Mouse (Mus musculus): ENCODE measurements around the gene Osbpl8. TPM values are rescaled to one million over a fixed set of nuclear protein-coding genes. Genes with fewer than 3 reads are reported as not detected.

The Osbpl8 gene
- polyA plus RNA-seq, 1 experiment from 2014 or later, result 9.6 TPM

DNA sequence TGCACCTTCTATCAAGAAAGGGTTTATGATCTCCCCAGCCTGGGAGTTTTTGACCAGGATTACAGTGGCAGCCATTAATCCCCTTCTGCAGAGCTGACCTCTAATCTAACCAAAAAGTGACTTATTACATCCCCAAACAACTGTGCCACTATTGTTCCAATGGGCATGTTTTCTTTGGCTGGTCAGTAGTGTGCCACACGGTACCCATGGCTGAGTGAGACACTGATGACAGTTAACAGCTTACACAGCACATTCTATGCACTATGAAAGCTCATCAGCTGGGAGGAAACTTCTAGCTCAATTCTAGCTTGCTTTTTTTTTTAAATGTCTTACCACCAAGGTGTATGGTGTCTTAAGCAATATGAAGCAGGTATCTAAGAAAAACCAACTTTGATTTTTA is 25.4 kb upstream of the Osbpl8 start:
- Histone ChIP-seq H3K36me3 (ENCODE audit: control insufficient read depth, insufficient read depth, low read length) (no peaks in the 10 kb centered on the region), H3K4me1 (ENCODE audit: control insufficient read depth, insufficient read depth, low read length) (0 out of 2 replicates have a peak, but pooled peaks cover 5% of the 10 kb centered on the region), H3K9ac (ENCODE audit: low read depth, low read length) (no peak overlapping the region), H3K27ac (ENCODE audit: low read depth, low read length) (no peak overlapping the region), H3K27me3 (ENCODE audit: control insufficient read depth, insufficient read depth, low read length) (no peaks in the 10 kb centered on the region), H3K4me2 (replicated peaks; ENCODE audit: low read depth, low read length) (no peak overlapping the region), H3K9me3 (ENCODE audit: control insufficient read depth, low read length) (no peaks in the 10 kb centered on the region), H3K4me3 (ENCODE audit: low read length) (no peak overlapping the region)
- 46% methylated on average over 1 of the region's 1 CpGs for WGBS
- ATAC-seq (ENCODE audit: low FRiP score, low TSS enrichment), result no peak

DNA sequence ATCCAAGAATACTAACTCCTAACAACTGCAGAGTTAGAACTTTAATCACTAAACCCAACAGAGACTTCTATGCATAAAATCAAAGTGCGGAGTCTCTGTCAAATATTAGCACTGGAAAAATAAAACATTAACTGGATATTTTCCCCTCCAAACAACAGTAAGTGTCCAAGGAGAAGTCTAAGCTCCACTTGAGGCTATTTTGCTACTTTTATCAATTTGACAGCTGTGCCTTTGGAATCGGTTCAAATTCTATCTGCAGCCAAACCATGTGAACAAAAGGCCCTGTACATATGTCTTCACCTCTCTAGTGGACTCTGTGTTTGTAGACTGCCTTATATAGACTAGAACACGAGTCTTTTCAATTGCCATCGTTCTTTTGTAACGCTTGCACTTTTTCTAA is 24.7 kb upstream of the Osbpl8 start:
- Histone ChIP-seq H3K9me3 (ENCODE audit: control insufficient read depth, low read length) (no peaks in the 10 kb centered on the region), H3K4me3 (ENCODE audit: low read length) (no peak overlapping the region), H3K36me3 (ENCODE audit: control insufficient read depth, insufficient read depth, low read length) (no peaks in the 10 kb centered on the region), H3K27ac (ENCODE audit: low read depth, low read length) (no peak overlapping the region), H3K4me1 (ENCODE audit: control insufficient read depth, insufficient read depth, low read length) (0 out of 2 replicates have a peak, but pooled peaks cover 5% of the 10 kb centered on the region), H3K27me3 (ENCODE audit: control insufficient read depth, insufficient read depth, low read length) (no peaks in the 10 kb centered on the region), H3K4me2 (replicated peaks; ENCODE audit: low read depth, low read length) (no peak overlapping the region), H3K9ac (ENCODE audit: low read depth, low read length) (no peak overlapping the region)
- 73% methylated on average over 5 of the region's 5 CpGs for WGBS
- ATAC-seq (ENCODE audit: low FRiP score, low TSS enrichment), result no peak

- Histone ChIP-seq H3K9me3 (ENCODE audit: control insufficient read depth, low read length) (no peaks in the 10 kb centered on the region), H3K36me3 (ENCODE audit: control insufficient read depth, insufficient read depth, low read length) (no peaks in the 10 kb centered on the region), H3K4me1 (ENCODE audit: control insufficient read depth, insufficient read depth, low read length) (0 out of 2 replicates have a peak, but pooled peaks cover 4% of the 10 kb centered on the region), H3K27me3 (ENCODE audit: control insufficient read depth, insufficient read depth, low read length) (no peaks in the 10 kb centered on the region), H3K9ac (ENCODE audit: low read depth, low read length) (no peak overlapping the region), H3K4me2 (replicated peaks; ENCODE audit: low read depth, low read length) (no peak overlapping the region), H3K27ac (ENCODE audit: low read depth, low read length) (no peak overlapping the region), H3K4me3 (ENCODE audit: low read length) (no peak overlapping the region)
- WGBS, result 80% methylated on average over 11 of the region's 11 CpGs
- no peak for ATAC-seq (ENCODE audit: low FRiP score, low TSS enrichment)
Measured at GRCm38 (mm10) chr10:111144371-111144959, 20.1 kb upstream of the Osbpl8 start.

DNA sequence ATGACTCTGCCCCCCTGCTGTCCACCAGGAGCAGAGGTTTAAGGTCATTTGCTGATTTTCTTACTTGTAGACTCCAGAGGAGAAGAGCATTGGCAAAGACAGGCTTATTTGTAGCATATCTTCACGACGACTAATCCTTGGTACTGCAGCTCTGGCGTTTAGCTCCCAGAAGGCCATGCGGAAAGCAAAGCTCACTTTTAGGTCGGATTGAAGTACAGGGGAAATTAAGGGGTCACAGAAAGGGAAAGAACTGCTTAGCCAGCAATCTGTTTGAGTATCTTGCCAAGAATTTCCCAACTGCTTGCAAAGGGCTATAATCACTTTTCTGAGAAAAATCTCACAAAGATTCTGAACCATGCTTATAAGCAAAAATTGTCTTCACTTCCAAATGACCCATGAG is 14.8 kb upstream of the Osbpl8 start:
- Histone ChIP-seq H3K27ac (ENCODE audit: low read depth, low read length) (no peak overlapping the region), H3K27me3 (ENCODE audit: control insufficient read depth, insufficient read depth, low read length) (no peaks in the 10 kb centered on the region), H3K4me1 (ENCODE audit: control insufficient read depth, insufficient read depth, low read length) (no peaks in the 10 kb centered on the region), H3K9me3 (ENCODE audit: control insufficient read depth, low read length) (no peaks in the 10 kb centered on the region), H3K36me3 (ENCODE audit: control insufficient read depth, insufficient read depth, low read length) (no peaks in the 10 kb centered on the region), H3K9ac (ENCODE audit: low read depth, low read length) (no peak overlapping the region), H3K4me2 (replicated peaks; ENCODE audit: low read depth, low read length) (no peak overlapping the region), H3K4me3 (ENCODE audit: low read length) (no peak overlapping the region)
- ATAC-seq (ENCODE audit: low FRiP score, low TSS enrichment), result no peak
- WGBS, result 61% methylated on average over 5 of the region's 5 CpGs

DNA sequence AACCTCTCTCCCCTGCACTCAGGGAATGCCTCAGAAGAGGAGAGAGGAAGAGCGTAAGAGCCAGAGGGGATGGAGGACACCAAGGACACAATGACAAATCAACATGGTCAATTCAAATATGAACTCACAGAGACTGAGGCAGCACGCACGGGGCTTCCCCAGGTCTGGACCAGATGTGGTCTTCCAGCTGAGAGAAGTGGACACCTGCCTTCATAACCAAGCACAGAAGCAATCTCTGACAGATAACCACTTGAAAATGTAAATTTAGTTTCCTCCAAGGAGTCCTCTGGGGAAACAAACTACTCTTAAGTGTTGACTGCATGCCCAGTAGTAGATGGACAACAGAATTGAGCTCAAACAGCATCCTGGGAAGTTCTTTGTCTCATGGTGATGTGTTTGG is 9.5 kb upstream of the Osbpl8 start:
- WGBS, result 90% methylated on average over 3 of the region's 3 CpGs
- Histone ChIP-seq H3K36me3 (ENCODE audit: control insufficient read depth, insufficient read depth, low read length) (no peaks in the 10 kb centered on the region), H3K4me2 (replicated peaks; ENCODE audit: low read depth, low read length) (no peak overlapping the region), H3K4me3 (ENCODE audit: low read length) (no peak overlapping the region), H3K4me1 (ENCODE audit: control insufficient read depth, insufficient read depth, low read length) (no peaks in the 10 kb centered on the region), H3K9ac (ENCODE audit: low read depth, low read length) (no peak overlapping the region), H3K9me3 (ENCODE audit: control insufficient read depth, low read length) (no peaks in the 10 kb centered on the region), H3K27ac (ENCODE audit: low read depth, low read length) (no peak overlapping the region), H3K27me3 (ENCODE audit: control insufficient read depth, insufficient read depth, low read length) (no peaks in the 10 kb centered on the region)
- ATAC-seq (ENCODE audit: low FRiP score, low TSS enrichment), result no peak

DNA sequence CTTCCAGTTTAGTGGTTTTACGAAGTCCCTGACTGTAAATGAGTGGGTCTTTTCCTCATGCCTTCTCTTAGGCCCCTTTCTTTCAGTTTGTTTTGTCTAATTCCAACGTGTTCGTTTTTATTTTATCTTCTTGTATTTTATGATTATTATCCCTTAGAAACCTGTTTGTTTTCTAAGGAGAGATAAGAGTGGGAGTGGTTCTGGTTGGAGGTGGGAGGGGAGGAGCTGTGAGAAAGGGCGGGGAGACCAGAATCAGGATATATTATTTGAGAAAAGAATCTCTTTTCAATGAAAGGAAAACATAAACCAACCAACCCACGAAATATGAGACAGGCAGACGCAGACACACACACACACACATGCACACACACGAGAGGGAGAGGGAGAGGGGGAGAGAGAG is 9.0 kb upstream of the Osbpl8 start:
- H3K27me3 ChIP-seq (ENCODE audit: control insufficient read depth, insufficient read depth, low read length), result no peaks in the 10 kb centered on the region
- no peaks in the 10 kb centered on the region for H3K4me1 ChIP-seq (ENCODE audit: control insufficient read depth, insufficient read depth, low read length)
- no peak for ATAC-seq (ENCODE audit: low FRiP score, low TSS enrichment)
- no peak overlapping the region for H3K27ac ChIP-seq (ENCODE audit: low read depth, low read length)
- no peak overlapping the region for H3K4me3 ChIP-seq (ENCODE audit: low read length)
- no peaks in the 10 kb centered on the region for H3K9me3 ChIP-seq (ENCODE audit: control insufficient read depth, low read length)
- H3K9ac ChIP-seq (ENCODE audit: low read depth, low read length), result no peak overlapping the region
- H3K4me2 ChIP-seq (replicated peaks; ENCODE audit: low read depth, low read length), result no peak overlapping the region
- H3K36me3 ChIP-seq (ENCODE audit: control insufficient read depth, insufficient read depth, low read length), result no peaks in the 10 kb centered on the region
- WGBS, result 60% methylated on average over 7 of the region's 7 CpGs

DNA sequence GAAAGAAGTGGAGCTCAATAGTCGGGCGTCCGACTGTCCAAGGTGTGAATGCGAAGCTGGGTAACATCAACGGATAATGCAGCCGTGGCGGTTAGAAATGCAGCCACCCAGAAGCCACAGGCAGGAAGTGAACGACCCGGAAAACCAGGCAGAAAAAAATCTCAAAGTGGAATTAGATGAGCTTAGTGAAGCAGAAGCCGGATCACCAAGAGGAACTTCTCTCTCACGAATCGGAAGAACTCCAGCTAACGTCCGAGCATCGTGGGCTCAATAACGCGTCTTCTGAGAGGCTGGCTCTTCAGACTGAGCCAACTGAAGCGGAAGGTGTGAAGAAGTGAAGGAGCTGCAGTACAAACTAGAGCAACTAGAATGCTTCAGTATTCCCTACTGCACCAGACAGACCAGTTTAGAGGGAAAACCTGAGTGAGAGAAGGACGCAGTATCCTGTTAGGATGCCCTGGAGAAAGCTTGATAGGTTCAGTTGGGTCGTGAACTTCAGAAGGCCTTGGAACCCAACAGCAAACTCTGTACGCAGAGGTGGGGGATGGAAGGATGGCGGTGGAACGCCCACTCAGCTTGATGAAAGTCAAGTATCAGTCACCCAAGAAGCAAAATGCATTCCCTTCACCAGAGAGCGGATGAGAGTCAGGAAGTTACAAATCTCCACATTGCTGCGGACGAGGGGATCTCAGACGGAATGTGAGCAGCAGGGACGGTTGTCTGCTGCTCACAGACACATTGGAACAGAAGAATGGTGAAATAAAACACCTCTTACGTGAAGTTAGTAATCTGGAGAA is 8.0 kb upstream of the Osbpl8 start:
- no peak overlapping the region for H3K4me3 ChIP-seq (ENCODE audit: low read length)
- no peaks in the 10 kb centered on the region for H3K4me1 ChIP-seq (ENCODE audit: control insufficient read depth, insufficient read depth, low read length)
- WGBS, result 80% methylated on average over 29 of the region's 29 CpGs
- H3K9me3 ChIP-seq (ENCODE audit: control insufficient read depth, low read length), result no peaks in the 10 kb centered on the region
- no peaks in the 10 kb centered on the region for H3K27me3 ChIP-seq (ENCODE audit: control insufficient read depth, insufficient read depth, low read length)
- no peaks in the 10 kb centered on the region for H3K36me3 ChIP-seq (ENCODE audit: control insufficient read depth, insufficient read depth, low read length)
- H3K9ac ChIP-seq (ENCODE audit: low read depth, low read length), result no peak overlapping the region
- H3K27ac ChIP-seq (ENCODE audit: low read depth, low read length), result no peak overlapping the region
- ATAC-seq (ENCODE audit: low FRiP score, low TSS enrichment), result no peak
- H3K4me2 ChIP-seq (replicated peaks; ENCODE audit: low read depth, low read length), result no peak overlapping the region

DNA sequence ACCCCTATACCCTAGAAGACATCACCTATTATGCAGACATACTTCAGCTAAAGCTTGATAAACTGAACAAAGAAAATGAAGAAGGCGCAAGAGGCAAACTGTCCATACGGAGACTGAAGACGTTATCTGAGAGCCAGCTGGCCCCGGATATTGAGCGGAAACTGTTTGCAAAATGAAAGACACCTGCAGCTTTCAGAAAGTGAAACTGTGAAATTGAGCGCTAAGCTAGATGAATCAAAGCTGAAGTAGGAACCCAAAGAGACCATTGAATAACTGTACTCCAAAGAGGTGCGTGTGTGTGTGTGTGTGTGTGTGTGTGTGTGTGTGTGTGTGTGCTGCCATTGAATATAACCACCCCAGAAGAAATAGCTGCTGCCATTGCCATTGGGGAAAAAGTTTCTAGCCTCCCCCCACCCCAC is 7.3 kb upstream of the Osbpl8 start:
- Histone ChIP-seq H3K9me3 (ENCODE audit: control insufficient read depth, low read length) (no peaks in the 10 kb centered on the region), H3K4me1 (ENCODE audit: control insufficient read depth, insufficient read depth, low read length) (no peaks in the 10 kb centered on the region), H3K4me3 (ENCODE audit: low read length) (no peak overlapping the region), H3K27me3 (ENCODE audit: control insufficient read depth, insufficient read depth, low read length) (no peaks in the 10 kb centered on the region), H3K4me2 (replicated peaks; ENCODE audit: low read depth, low read length) (no peak overlapping the region), H3K27ac (ENCODE audit: low read depth, low read length) (no peak overlapping the region), H3K9ac (ENCODE audit: low read depth, low read length) (no peak overlapping the region), H3K36me3 (ENCODE audit: control insufficient read depth, insufficient read depth, low read length) (no peaks in the 10 kb centered on the region)
- 89% methylated on average over 7 of the region's 7 CpGs for WGBS
- no peak for ATAC-seq (ENCODE audit: low FRiP score, low TSS enrichment)

DNA sequence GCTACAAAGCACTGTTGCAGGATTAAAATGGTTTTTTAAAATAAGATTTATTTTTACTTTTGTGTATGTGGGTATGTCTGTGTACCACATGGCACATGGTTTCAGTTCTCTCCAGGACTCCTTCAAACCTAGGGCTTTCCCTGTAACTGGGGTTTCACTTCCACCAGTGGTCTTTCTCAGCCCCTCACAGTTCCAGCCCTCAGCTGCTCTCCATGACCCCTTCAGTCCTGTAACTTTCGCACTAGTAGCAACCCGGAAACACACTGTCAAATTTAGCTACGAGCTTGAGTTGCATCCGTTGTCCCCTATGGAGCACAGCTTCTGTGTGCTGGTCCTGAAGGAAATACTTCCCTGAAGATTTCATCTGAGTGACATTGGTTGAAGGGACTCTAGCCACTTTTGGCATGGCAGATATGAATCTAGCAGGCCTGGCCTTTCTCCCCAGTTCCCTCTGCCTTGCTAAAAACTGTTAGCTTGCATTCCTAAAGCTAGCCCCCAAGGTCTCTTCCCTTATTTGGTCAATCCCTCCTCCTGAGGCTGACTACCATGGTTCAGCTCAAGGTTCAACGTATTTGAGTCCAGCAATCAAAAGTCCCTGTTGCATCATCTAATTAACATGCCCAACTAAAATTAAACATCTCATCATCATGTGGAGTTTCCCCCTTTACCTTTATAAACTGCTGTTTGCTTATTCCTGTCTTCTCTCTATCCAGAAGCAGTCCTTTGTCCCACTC is 4.6 kb upstream of the Osbpl8 start:
- Histone ChIP-seq H3K4me2 (replicated peaks; ENCODE audit: low read depth, low read length) (no peak overlapping the region), H3K9ac (ENCODE audit: low read depth, low read length) (no peak overlapping the region), H3K27ac (ENCODE audit: low read depth, low read length) (no peak overlapping the region), H3K36me3 (ENCODE audit: control insufficient read depth, insufficient read depth, low read length) (no peaks in the 10 kb centered on the region), H3K27me3 (ENCODE audit: control insufficient read depth, insufficient read depth, low read length) (no peaks in the 10 kb centered on the region), H3K9me3 (ENCODE audit: control insufficient read depth, low read length) (no peaks in the 10 kb centered on the region), H3K4me1 (ENCODE audit: control insufficient read depth, insufficient read depth, low read length) (no peaks in the 10 kb centered on the region), H3K4me3 (ENCODE audit: low read length) (no peak overlapping the region)
- no peak for ATAC-seq (ENCODE audit: low FRiP score, low TSS enrichment)
- WGBS, result 74% methylated on average over 5 of the region's 5 CpGs
